Mouse (Mus musculus) limb, embryonic 15.5 days (tissue): Measurements from ENCODE around the gene Gm11563. TPM values are rescaled to one million over a fixed set of nuclear protein-coding genes. Genes with fewer than 3 reads are reported as not detected.
"Not testable (repeated sequence)": the region's sequence is repeated elsewhere in the genome, so short reads cannot be mapped to it uniquely, and the experiment has no call there.

Source experiments
- ATAC-seq: fragments of 200-750 bp; cut with Nextera tagmentation; 2 replicates; pipeline ENCODE4 v1.8.0; 2017; ENCODE audit warnings: low read depth, moderate TSS enrichment; ENCODE audit not compliant: insufficient number of reproducible peaks, low FRiP score, low TSS enrichment
- H3K27ac ChIP-seq: fragments of 300-500 bp; sonication (generic); 2 replicates; pipeline ENCODE4 v1.5.1; 2015; ENCODE audit warnings: moderate library complexity, mild to moderate bottlenecking, inconsistent platforms
- H3K27me3 ChIP-seq: fragments of 300-500 bp; sonication (generic); 2 replicates; pipeline ENCODE4 v1.6.1; 2015; ENCODE audit warnings: inconsistent platforms
- H3K36me3 ChIP-seq: fragments of 300-500 bp; sonication (generic); 2 replicates; pipeline ENCODE4 v1.6.1; 2015; ENCODE audit warnings: inconsistent platforms
- H3K4me1 ChIP-seq: fragments of 300-500 bp; sonication (generic); 2 replicates; pipeline ENCODE4 v1.6.1; 2015; ENCODE audit warnings: inconsistent platforms
- H3K4me2 ChIP-seq: fragments of 300-500 bp; sonication (generic); 2 replicates; pipeline ENCODE4 v1.6.1; 2015; ENCODE audit warnings: mild to moderate bottlenecking, inconsistent platforms
- H3K4me3 ChIP-seq: fragments of 300-500 bp; sonication (generic); 2 replicates; pipeline ENCODE4 v1.5.1; 2015; ENCODE audit warnings: mild to moderate bottlenecking, inconsistent platforms
- H3K9ac ChIP-seq: fragments of 300-500 bp; sonication (generic); 2 replicates; pipeline ENCODE4 v1.6.1; 2015; ENCODE audit warnings: inconsistent platforms
- H3K9me3 ChIP-seq: fragments of 300-500 bp; sonication (generic); 2 replicates; pipeline ENCODE4 v1.6.1; 2016; ENCODE audit warnings: inconsistent platforms
- WGBS: fragments of 180-500 bp; shearing (Covaris S2); methylation state at CpG from one replicate; pipeline ENCODE4 v1.1.7; 2015; 5-methylcytosine and 5-hydroxymethylcytosine counted together
- polyA plus RNA-seq: library from polyadenylated mRNA; unstranded; fragments of >200 nt; fragmentation: Nextera tagmentation; extraction: Ambion mirVana; gene quantifications from 2 replicates; pipeline ENCODE4 v1.2.1, GENCODE M21; 2015

Gene Gm11563
- polyA plus RNA-seq, 1 experiment from 2014 or later, result not detected

GRCm38 (mm10) chr11:99637086-99637485, 21.7 kb downstream of the Gm11563 start:
- Histone ChIP-seq H3K27me3 (peaks cover 5% of the 10 kb centered on the region; the same call in 1 of the 2 replicates), H3K27ac (no peak overlapping the region)
- 66% methylated on average over 1 of the region's 1 CpGs for WGBS

GRCm38 (mm10) chr11:99634653-99635134, 24.1 kb downstream of the Gm11563 start, which contains the start of gene Krtap4-2:
Gene Krtap4-2, minus strand, starts transcription at chr11:99635084.
- 30% methylated on average over 8 of the region's 8 CpGs for WGBS
- H3K27me3 ChIP-seq, result peaks cover 5% of the 10 kb centered on the region; the same call in 1 of the 2 replicates
- no peaks in the 10 kb centered on the region for H3K36me3 ChIP-seq
- H3K4me2 ChIP-seq, result no peak within 1 kb of the TSS
- 0 out of 2 replicates have a peak, but pooled peaks cover 3% of the 10 kb centered on the region for H3K4me1 ChIP-seq
- no peak for ATAC-seq
- H3K4me3 ChIP-seq, result no peak within 1 kb of the TSS
- H3K27ac ChIP-seq, result peak within 1 kb of the TSS; percentile 22; the same call in 1 of the 2 replicates
- H3K9me3 ChIP-seq, result no peaks in the 10 kb centered on the region
- H3K9ac ChIP-seq, result no peak within 1 kb of the TSS

More at GRCm38 (mm10) chr11:99637086-99637485, 21.7 kb downstream of the Gm11563 start:
- H3K36me3 ChIP-seq, result no peaks in the 10 kb centered on the region
- H3K4me2 ChIP-seq, result no peak overlapping the region
- no peaks in the 10 kb centered on the region for H3K9me3 ChIP-seq
- no peak for ATAC-seq
- H3K4me1 ChIP-seq, result 0 out of 2 replicates have a peak, but pooled peaks cover 3% of the 10 kb centered on the region
- H3K4me3 ChIP-seq, result no peak overlapping the region
- H3K9ac ChIP-seq, result no peak overlapping the region

- Histone ChIP-seq H3K4me2 (no peak overlapping the region), H3K36me3 (no peaks in the 10 kb centered on the region), H3K4me3 (no peak overlapping the region), H3K27ac (no peak overlapping the region), H3K4me1 (0 out of 2 replicates have a peak, but pooled peaks cover 3% of the 10 kb centered on the region), H3K9me3 (no peaks in the 10 kb centered on the region), H3K27me3 (peaks cover 5% of the 10 kb centered on the region; the same call in 1 of the 2 replicates), H3K9ac (no peak overlapping the region)
- ATAC-seq, result no peak
- WGBS, result 66% methylated on average over 2 of the region's 2 CpGs
Measured at GRCm38 (mm10) chr11:99633293-99633692, 25.5 kb downstream of the Gm11563 start.

GRCm38 (mm10) chr11:99630890-99631289, 27.9 kb downstream of the Gm11563 start:
- H3K36me3 ChIP-seq, result no peaks in the 10 kb centered on the region
- no peak overlapping the region for H3K4me3 ChIP-seq
- no peak overlapping the region for H3K27ac ChIP-seq
- no peak for ATAC-seq
- H3K4me1 ChIP-seq, result 0 out of 2 replicates have a peak, but pooled peaks cover 3% of the 10 kb centered on the region
- 57% methylated on average over 3 of the region's 3 CpGs for WGBS
- peaks cover 5% of the 10 kb centered on the region; the same call in 1 of the 2 replicates for H3K27me3 ChIP-seq
- H3K4me2 ChIP-seq, result no peak overlapping the region
- H3K9me3 ChIP-seq, result no peaks in the 10 kb centered on the region
- no peak overlapping the region for H3K9ac ChIP-seq

GRCm38 (mm10) chr11:99628138-99628537, 30.6 kb downstream of the Gm11563 start, which contains the start of gene Krtap4-1:
Gene Krtap4-1, minus strand, starts transcription at chr11:99628238.
- no peak within 1 kb of the TSS for H3K4me2 ChIP-seq
- no peak within 1 kb of the TSS for H3K27ac ChIP-seq
- H3K36me3 ChIP-seq, result no peaks in the 10 kb centered on the region
- ATAC-seq, result no peak
- no peak within 1 kb of the TSS for H3K4me3 ChIP-seq
- WGBS, result 78% methylated on average over 4 of the region's 4 CpGs
- H3K9me3 ChIP-seq, result no peaks in the 10 kb centered on the region
- H3K9ac ChIP-seq, result no peak within 1 kb of the TSS
- H3K27me3 ChIP-seq, result no peaks in the 10 kb centered on the region
- no peaks in the 10 kb centered on the region for H3K4me1 ChIP-seq

- no peaks in the 10 kb centered on the region for H3K9me3 ChIP-seq
- no peak within 1 kb of the TSS for H3K4me3 ChIP-seq
- no peaks in the 10 kb centered on the region for H3K4me1 ChIP-seq
- H3K27me3 ChIP-seq, result no peaks in the 10 kb centered on the region
- H3K4me2 ChIP-seq, result no peak within 1 kb of the TSS
- no peak within 1 kb of the TSS for H3K27ac ChIP-seq
- WGBS, result 61% methylated on average over 2 of the region's 2 CpGs
- no peaks in the 10 kb centered on the region for H3K36me3 ChIP-seq
- ATAC-seq, result no peak; the same call in 1 of the 2 replicates
- H3K9ac ChIP-seq, result no peak within 1 kb of the TSS
Measured at GRCm38 (mm10) chr11:99620335-99620734, 38.4 kb downstream of the Gm11563 start, which contains the start of gene Gm11562. Gene Gm11562, minus strand, starts transcription at chr11:99620435.

- Histone ChIP-seq H3K4me1 (no peaks in the 10 kb centered on the region), H3K9me3 (no peaks in the 10 kb centered on the region), H3K4me3 (no peak within 1 kb of the TSS), H3K36me3 (no peaks in the 10 kb centered on the region), H3K4me2 (no peak within 1 kb of the TSS), H3K27me3 (no peaks in the 10 kb centered on the region), H3K9ac (no peak within 1 kb of the TSS), H3K27ac (no peak within 1 kb of the TSS)
- WGBS, result 57% methylated on average over 3 of the region's 3 CpGs
- ATAC-seq, result no peak
Measured at GRCm38 (mm10) chr11:99614796-99615363, 43.9 kb downstream of the Gm11563 start, which contains the start of gene Krtap2-4. Gene Krtap2-4, minus strand, starts transcription at chr11:99614846.

GRCm38 (mm10) chr11:99610089-99610488, 48.7 kb downstream of the Gm11563 start, which contains the start of gene Gm11937:
Gene Gm11937, minus strand, starts transcription at chr11:99610189.
- not testable (repeated sequence) for H3K4me3 ChIP-seq, H3K27me3 ChIP-seq, H3K4me2 ChIP-seq, H3K27ac ChIP-seq, H3K4me1 ChIP-seq, H3K9ac ChIP-seq, H3K9me3 ChIP-seq, ATAC-seq, H3K36me3 ChIP-seq
- 46% methylated on average over 2 of the region's 2 CpGs for WGBS

- ATAC-seq, result no peak
- Histone ChIP-seq H3K4me1 (no peaks in the 10 kb centered on the region), H3K9ac (no peak overlapping the region), H3K36me3 (no peaks in the 10 kb centered on the region), H3K27me3 (no peaks in the 10 kb centered on the region), H3K9me3 (no peaks in the 10 kb centered on the region), H3K4me3 (no peak overlapping the region), H3K27ac (no peak overlapping the region), H3K4me2 (no peak overlapping the region)
- WGBS, result 51% methylated on average over 1 of the region's 1 CpGs
Measured at GRCm38 (mm10) chr11:99609126-99609525, 49.6 kb downstream of the Gm11563 start.

Other genes starting within 250 kb of the Gm11563 start
- gene Krt12, start 236.7 kb downstream of the Gm11563 start, polyA plus RNA-seq, result 0.15 and 0.61 TPM in 2 replicates
- gene Krt20, start 220.8 kb downstream of the Gm11563 start, polyA plus RNA-seq, result 0.20 and 0.32 TPM in 2 replicates
- gene Krt23, start 165.8 kb downstream of the Gm11563 start, polyA plus RNA-seq, result 23.0 and 24.2 TPM in 2 replicates
- gene Krt39, start 137.6 kb downstream of the Gm11563 start, polyA plus RNA-seq, result 0.15 TPM in 1 of 2 replicates, not detected in the other
- gene Krt40, start 115.8 kb downstream of the Gm11563 start, polyA plus RNA-seq, result not detected in 2 replicates
- 4.0 and 5.6 TPM in 2 replicates for gene Krtap3-3, start 108.1 kb downstream of the Gm11563 start, polyA plus RNA-seq
- gene Krtap3-2, start 102.1 kb downstream of the Gm11563 start, polyA plus RNA-seq, result 0.24 TPM in 1 of 2 replicates, not detected in the other
- gene Gm11939, start 99.5 kb downstream of the Gm11563 start, polyA plus RNA-seq, result not detected in 2 replicates
- gene Krtap3-1, start 92.3 kb downstream of the Gm11563 start, polyA plus RNA-seq, result 6.4 and 15.3 TPM in 2 replicates
- 0.22 TPM in 1 of 2 replicates, not detected in the other for gene Krtap1-5, start 77.9 kb downstream of the Gm11563 start, polyA plus RNA-seq
- gene Krtap1-4, start 75.3 kb downstream of the Gm11563 start, polyA plus RNA-seq, result not detected in 2 replicates
- gene Krtap1-3, start 67.6 kb downstream of the Gm11563 start, polyA plus RNA-seq, result not detected in 2 replicates
- gene Krtap9-3, start 60.9 kb downstream of the Gm11563 start, polyA plus RNA-seq, result not detected in 2 replicates
- not detected in 2 replicates for gene Gm11938, start 55.7 kb downstream of the Gm11563 start, polyA plus RNA-seq
- not detected in 2 replicates for gene Gm11937, start 48.8 kb downstream of the Gm11563 start, polyA plus RNA-seq
- gene Krtap2-4, start 44.1 kb downstream of the Gm11563 start, polyA plus RNA-seq, result not detected in 2 replicates
- gene Gm11562, start 38.5 kb downstream of the Gm11563 start, polyA plus RNA-seq, result not detected in 2 replicates
- not detected in 2 replicates for gene Krtap4-1, start 30.7 kb downstream of the Gm11563 start, polyA plus RNA-seq
- not detected in 2 replicates for gene Krtap4-2, start 23.9 kb downstream of the Gm11563 start, polyA plus RNA-seq
- not detected in 2 replicates for gene Krtap4-7, start 14.9 kb downstream of the Gm11563 start, polyA plus RNA-seq
- gene Gm11555, start 8.7 kb downstream of the Gm11563 start, polyA plus RNA-seq, result not detected in 2 replicates
- not detected in 2 replicates for gene Krtap4-6, start 7.0 kb upstream of the Gm11563 start, polyA plus RNA-seq
- not detected in 2 replicates for gene Gm14190, start 31.8 kb upstream of the Gm11563 start, polyA plus RNA-seq
- gene Gm14180, start 75.3 kb upstream of the Gm11563 start, polyA plus RNA-seq, result not detected in 2 replicates
- not detected in 2 replicates for gene Gm11595, start 114.0 kb upstream of the Gm11563 start, polyA plus RNA-seq
- gene Krtap4-8, start 121.7 kb upstream of the Gm11563 start, polyA plus RNA-seq, result not detected in 2 replicates
- not detected in 2 replicates for gene Krtap4-9, start 126.2 kb upstream of the Gm11563 start, polyA plus RNA-seq
- gene Gm11596, start 134.5 kb upstream of the Gm11563 start, polyA plus RNA-seq, result not detected in 2 replicates
- not detected in 2 replicates for gene Gm11569, start 140.0 kb upstream of the Gm11563 start, polyA plus RNA-seq
- gene Gm11554, start 145.5 kb upstream of the Gm11563 start, polyA plus RNA-seq, result not detected in 2 replicates
- gene Krtap4-13, start 150.9 kb upstream of the Gm11563 start, polyA plus RNA-seq, result not detected in 2 replicates
- not detected in 2 replicates for gene Gm11564, start 156.7 kb upstream of the Gm11563 start, polyA plus RNA-seq
- not detected in 2 replicates for gene 2300003K06Rik, start 179.1 kb upstream of the Gm11563 start, polyA plus RNA-seq
- gene Krtap4-16, start 192.6 kb upstream of the Gm11563 start, polyA plus RNA-seq, result not detected in 2 replicates
- gene Gm11568, start 199.0 kb upstream of the Gm11563 start, polyA plus RNA-seq, result not detected in 2 replicates
- not detected in 2 replicates for gene Gm11559, start 205.5 kb upstream of the Gm11563 start, polyA plus RNA-seq
- gene Krtap9-1, start 214.4 kb upstream of the Gm11563 start, polyA plus RNA-seq, result not detected in 2 replicates
- gene Gm11567, start 220.2 kb upstream of the Gm11563 start, polyA plus RNA-seq, result not detected in 2 replicates
- not detected in 2 replicates for gene Krtap31-1, start 249.0 kb upstream of the Gm11563 start, polyA plus RNA-seq